Mouse (Mus musculus) activated CD4-positive, CD25-positive, alpha-beta regulatory T cell (primary cell): ENCODE measurements around the gene Ptgdr2. TPM values are rescaled to one million over a fixed set of nuclear protein-coding genes. Genes with fewer than 3 reads are reported as not detected.

Experiments used
- polyA plus RNA-seq, 2 experiments: library from polyadenylated mRNA; unstranded; fragments of 100-300 nt; shearing (Covaris generic); gene quantifications; one replicate each; pipeline ENCODE4 v1.2.1; 2017

Gene Ptgdr2
- polyA plus RNA-seq = under 1 TPM in 1 of 2 experiments, not detected in 1; 0.14 TPM

DNA sequence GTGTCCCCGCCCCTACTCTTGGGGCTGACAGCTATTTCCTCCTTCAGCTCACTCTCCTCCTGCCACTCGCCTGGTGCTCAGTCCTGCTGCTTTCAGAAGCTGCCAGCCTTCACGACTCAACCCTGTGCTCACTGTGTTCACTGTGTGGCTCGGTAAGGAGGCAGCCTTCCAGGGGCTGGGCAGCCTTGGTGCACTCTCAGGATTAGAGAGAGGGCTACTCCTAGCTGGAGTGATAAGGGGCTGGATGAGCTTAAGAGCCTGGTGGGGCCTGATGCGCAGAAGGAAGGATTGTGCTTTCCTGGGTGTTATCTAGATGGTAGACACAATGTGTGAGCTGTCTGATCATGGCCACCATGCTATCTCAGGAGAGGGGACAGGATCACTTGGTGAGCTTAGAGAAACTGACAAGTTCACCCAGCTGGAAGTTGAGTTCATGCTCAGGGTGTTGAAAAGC is at the start of gene Ptgdr2:
TSS of gene Ptgdr2 (plus strand) at position 51 of the 454 bp plus-strand sequence.

DNA sequence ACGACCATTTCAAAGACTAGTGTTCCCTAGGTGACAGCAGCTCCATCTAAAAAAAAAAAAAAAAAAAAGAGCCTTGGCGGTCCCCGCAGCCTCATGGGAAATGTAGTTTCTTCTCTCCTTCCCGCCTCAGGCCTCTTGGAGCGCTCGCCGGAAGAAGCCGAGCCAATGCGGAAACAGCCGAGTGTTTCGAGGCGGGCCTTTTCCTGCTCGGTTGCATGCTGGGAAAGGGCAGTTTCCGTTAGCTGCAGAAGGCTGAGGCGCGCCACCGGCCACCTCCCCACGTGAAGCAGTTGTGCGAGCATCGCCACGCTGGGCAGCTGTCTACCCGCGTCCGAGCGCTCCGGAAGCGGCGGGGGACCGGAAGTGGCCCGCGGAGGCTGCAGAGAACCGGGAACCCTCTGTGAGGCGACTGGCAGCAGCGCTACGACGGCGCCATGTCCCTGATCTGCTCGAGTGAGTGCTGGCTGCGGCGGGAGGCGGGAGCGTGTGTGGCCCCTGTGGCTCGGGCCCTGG is 41.9 kb upstream of the Ptgdr2 start, which contains the start of gene Prpf19:
TSS of gene Prpf19 (plus strand) at position 216 of the 513 bp plus-strand sequence.

DNA sequence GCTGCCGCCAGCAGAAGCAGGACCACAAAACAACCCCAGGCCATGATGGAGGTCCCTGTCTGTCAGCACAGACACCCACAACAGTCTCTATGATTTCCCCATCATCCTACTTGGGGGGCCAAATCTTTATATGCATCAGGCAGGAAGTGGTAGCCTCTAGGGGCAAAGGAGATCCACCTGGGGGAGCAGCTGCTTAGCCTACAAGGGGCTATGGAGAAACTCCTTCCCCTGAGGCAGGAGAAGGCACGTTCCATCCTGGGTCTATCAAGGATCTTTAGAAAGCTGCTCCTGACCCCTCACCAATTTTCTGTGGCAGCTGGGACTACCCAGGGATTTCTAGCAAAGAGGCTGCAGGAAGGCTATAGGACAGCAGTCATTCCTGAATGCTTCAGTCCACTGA is 16.4 kb upstream of the Ptgdr2 start, which contains the start of gene Zp1:
TSS of gene Zp1 (minus strand) at position 101 of the 400 bp plus-strand sequence.

DNA sequence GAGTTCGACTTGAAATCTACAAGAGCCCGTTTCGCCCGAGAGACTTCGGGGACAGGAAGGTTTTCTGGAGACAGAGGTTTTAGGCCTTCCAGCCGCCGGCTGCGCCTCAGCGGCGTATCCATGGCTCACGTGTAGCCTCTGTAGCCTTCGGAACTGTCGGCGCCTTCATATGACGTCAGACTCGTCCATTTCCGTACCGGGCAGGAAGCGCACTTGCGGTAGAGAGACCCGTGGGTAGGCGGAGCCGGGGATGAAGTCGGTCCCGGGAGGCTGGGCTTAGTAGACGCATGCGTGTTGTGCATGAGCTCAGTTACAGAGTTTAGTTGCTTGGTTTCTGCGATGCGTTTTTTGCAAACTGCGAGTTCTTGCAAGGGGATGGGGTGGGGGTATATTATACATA is 12.2 kb downstream of the Ptgdr2 start, which contains the start of gene Ccdc86:
TSS of gene Ccdc86 (minus strand) at position 155 of the 400 bp plus-strand sequence.

DNA sequence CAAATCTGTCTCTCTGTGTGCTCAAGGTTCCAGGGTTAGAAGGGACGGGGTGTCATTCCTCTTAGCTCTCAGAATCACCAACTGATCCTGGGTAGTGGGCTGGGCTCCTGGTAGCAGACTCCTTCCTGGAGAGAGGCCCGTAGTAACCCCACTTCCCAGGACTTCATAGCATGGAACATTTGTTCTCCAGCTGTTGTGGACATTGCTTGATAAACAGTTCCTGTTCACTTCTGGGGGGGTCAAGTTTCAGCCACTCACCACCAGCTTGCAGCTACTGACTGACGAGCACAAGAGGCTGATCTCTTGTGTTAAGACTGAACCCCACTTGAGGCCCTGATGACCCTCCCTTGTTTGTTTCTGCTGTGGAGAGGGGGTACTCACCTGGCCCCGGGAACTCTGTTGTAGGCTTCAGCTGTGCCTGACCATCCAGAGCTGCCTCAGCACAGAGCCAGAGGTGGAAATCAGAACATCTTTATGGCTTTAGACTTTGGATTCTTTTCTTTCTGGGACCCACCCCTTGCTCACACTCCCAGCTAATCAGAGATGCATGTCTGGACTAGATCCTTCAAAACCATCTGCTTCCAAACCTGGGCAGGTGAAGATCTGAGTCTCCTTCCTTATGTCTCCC is 37.4 kb downstream of the Ptgdr2 start, which contains the start of gene Ms4a10:
TSS of gene Ms4a10 (minus strand) at position 433 of the 628 bp plus-strand sequence.

Other genes with a start within 250 kb of the Ptgdr2 start
- 10 to 100 TPM; 19.3 to 24.5 TPM for gene Vps37c, start 248.4 kb upstream of the Ptgdr2 start, polyA plus RNA-seq
- gene Cd5, start 198.2 kb upstream of the Ptgdr2 start, polyA plus RNA-seq = 100 to 1,000 TPM; 458 to 705 TPM
- gene Cd6, start 107.1 kb upstream of the Ptgdr2 start, polyA plus RNA-seq = 100 to 1,000 TPM; 369 to 700 TPM
- 1 to 10 TPM; 1.7 to 4.7 TPM for gene Slc15a3, start 97.4 kb upstream of the Ptgdr2 start, polyA plus RNA-seq
- 1 to 10 TPM in 1 of 2 experiments, under 1 TPM in 1; 0.15 to 1.2 TPM for gene Tmem132a, start 67.2 kb upstream of the Ptgdr2 start, polyA plus RNA-seq
- 10 to 100 TPM; 34.1 to 48.5 TPM for gene Tmem109, start 55.2 kb upstream of the Ptgdr2 start, polyA plus RNA-seq
- 100 to 1,000 TPM in 1 of 2 experiments, 10 to 100 TPM in 1; 88.2 to 107 TPM for gene Prpf19, start 41.9 kb upstream of the Ptgdr2 start, polyA plus RNA-seq
- gene Zp1, start 16.5 kb upstream of the Ptgdr2 start, polyA plus RNA-seq = not detected
- gene Ccdc86, start 12.1 kb downstream of the Ptgdr2 start, polyA plus RNA-seq = 10 to 100 TPM; 12.4 to 18.3 TPM
- gene Ms4a10, start 37.5 kb downstream of the Ptgdr2 start, polyA plus RNA-seq = not detected
- not detected for gene Ms4a15, start 56.1 kb downstream of the Ptgdr2 start, polyA plus RNA-seq
- gene Ms4a18, start 80.9 kb downstream of the Ptgdr2 start, polyA plus RNA-seq = not detected
- gene Ms4a8a, start 143.9 kb downstream of the Ptgdr2 start, polyA plus RNA-seq = 1 to 10 TPM in 1 of 2 experiments, under 1 TPM in 1; 0.18 to 5.1 TPM
- not detected for gene 1700017D01Rik, start 193.7 kb downstream of the Ptgdr2 start, polyA plus RNA-seq
- not detected for gene 1700025F22Rik, start 228.2 kb downstream of the Ptgdr2 start, polyA plus RNA-seq